Mouse (Mus musculus) brown adipose tissue, adult 24 weeks (tissue): ENCODE data around the gene Serpine3. TPM values are rescaled to one million over a fixed set of nuclear protein-coding genes. Genes with fewer than 3 reads are reported as not detected.
A peak's percentile ranks its signal among the peaks of the same experiment; 100 is the strongest.
"Not testable (repeated sequence)": the region's sequence is repeated elsewhere in the genome, so short reads cannot be mapped to it uniquely, and the experiment has no call there.

ENCODE experiments used
- H3K27ac ChIP-seq: fragments of 200-500 bp; replicated peaks from 2 replicates; pipeline ENCODE4 v1.5.1; 2012; ENCODE audit warnings: low read depth, mild to moderate bottlenecking, low read length
- H3K4me1 ChIP-seq: fragments of 200-500 bp; 2 replicates; pipeline ENCODE4 v1.6.1; 2012; ENCODE audit warnings: low read length, mixed read lengths; ENCODE audit not compliant: control insufficient read depth, insufficient read depth, insufficient read length
- H3K4me3 ChIP-seq: fragments of 200-500 bp; 2 replicates; pipeline ENCODE4 v1.5.1; 2012; ENCODE audit warnings: low read depth, mild to moderate bottlenecking, low read length, moderate library complexity; ENCODE audit not compliant: insufficient read depth
- polyA plus RNA-seq: library from polyadenylated mRNA; stranded (reverse); fragments of >200 nt; gene quantifications from 2 replicates; pipeline ENCODE4 v1.2.4, GENCODE M21; 2012; ENCODE audit not compliant: missing spikeins, insufficient read depth, insufficient read length

The Serpine3 gene
- not detected in 2 replicates for polyA plus RNA-seq

- Histone ChIP-seq H3K27ac (no peak within 1 kb of the TSS), H3K4me1 (no peaks in the 10 kb centered on the region), H3K4me3 (no peak within 1 kb of the TSS)
Observed at GRCm38 (mm10) chr14:62663367-62663766, at the start of gene Serpine3. Serpine3 (plus strand) TSS chr14:62663667.

- Histone ChIP-seq H3K27ac (no peak overlapping the region), H3K4me3 (no peak overlapping the region), H3K4me1 (no peaks in the 10 kb centered on the region)
Observed at GRCm38 (mm10) chr14:62622393-62622792, 41.1 kb upstream of the Serpine3 start.

DNA sequence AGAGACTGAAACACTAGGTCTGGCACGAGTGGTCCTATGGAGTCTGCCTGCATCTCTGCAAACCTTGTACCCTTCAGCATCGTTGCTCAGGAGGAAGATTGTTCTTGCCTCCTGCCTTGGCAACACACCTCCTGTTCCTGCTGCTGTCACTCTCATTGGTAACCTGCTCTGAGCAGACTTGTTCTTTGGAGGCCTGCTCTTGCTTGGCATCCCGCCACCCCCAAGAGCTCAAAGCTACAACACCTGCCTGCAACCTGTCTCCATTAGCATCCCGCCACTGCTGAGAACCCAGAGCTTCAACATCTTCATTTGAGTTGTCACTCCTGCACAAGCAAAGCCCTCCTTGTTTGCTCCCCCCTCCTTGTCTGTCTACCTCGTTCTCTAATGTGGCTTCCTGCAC lies 35.5 kb upstream of the Serpine3 start:
- Histone ChIP-seq H3K4me1 (no peaks in the 10 kb centered on the region), H3K4me3 (no peak overlapping the region), H3K27ac (no peak overlapping the region)

- H3K27ac ChIP-seq: no peak overlapping the region
- H3K4me1 ChIP-seq: peaks cover 4% of the 10 kb centered on the region
- H3K4me3 ChIP-seq: no peak overlapping the region
Observed at GRCm38 (mm10) chr14:62637436-62638344, 25.8 kb upstream of the Serpine3 start.

- H3K27ac ChIP-seq: no peak overlapping the region
- peaks cover 4% of the 10 kb centered on the region for H3K4me1 ChIP-seq
- H3K4me3 ChIP-seq: no peak overlapping the region
Observed at GRCm38 (mm10) chr14:62638345-62638702, 25.1 kb upstream of the Serpine3 start.

DNA sequence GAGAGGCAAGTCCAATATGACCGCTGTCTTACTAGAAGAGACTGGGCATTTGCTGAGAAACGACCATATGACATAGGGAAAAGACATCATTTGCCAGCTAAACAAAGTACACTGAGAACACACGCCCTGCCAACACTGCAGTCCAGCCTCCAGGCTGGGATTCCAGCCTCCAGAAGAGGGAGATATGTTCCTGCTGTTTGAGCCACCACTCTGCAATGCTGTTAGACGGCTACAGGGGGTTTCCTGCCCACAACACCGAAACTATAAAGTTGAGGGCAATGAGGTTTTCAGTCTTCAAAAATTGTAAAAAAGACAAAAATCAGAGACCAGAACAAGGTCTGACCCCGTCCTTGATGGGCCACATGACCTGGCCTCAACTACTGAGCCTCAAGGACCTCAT lies 24.4 kb upstream of the Serpine3 start:
- H3K27ac ChIP-seq: no peak overlapping the region
- no peak overlapping the region for H3K4me3 ChIP-seq
- H3K4me1 ChIP-seq: peaks cover 4% of the 10 kb centered on the region

DNA sequence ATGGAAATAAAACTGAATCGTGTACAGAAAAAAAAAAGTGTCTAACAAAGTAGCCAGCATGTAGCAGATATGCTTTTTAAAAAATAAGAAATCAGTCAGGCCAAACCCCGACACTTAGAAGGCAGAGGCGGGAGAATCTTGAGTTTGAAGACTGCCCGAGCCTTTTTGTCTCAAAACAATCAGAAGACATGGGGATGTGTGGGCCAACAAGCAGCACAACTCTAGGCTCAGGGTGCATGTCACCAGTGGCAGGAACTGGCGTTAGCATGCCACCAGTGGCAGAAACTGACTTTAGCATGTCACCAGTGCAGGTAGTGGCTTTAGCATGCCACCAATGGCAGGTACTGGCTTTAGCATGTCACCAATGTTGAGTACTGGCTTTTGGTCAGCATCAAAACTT lies 23.9 kb upstream of the Serpine3 start:
- no peak overlapping the region for H3K4me3 ChIP-seq
- peaks cover 4% of the 10 kb centered on the region for H3K4me1 ChIP-seq
- H3K27ac ChIP-seq: no peak overlapping the region

GRCm38 (mm10) chr14:62640396-62640795 lies 23.1 kb upstream of the Serpine3 start:
- H3K27ac ChIP-seq: no peak overlapping the region
- peaks cover 4% of the 10 kb centered on the region for H3K4me1 ChIP-seq
- no peak overlapping the region for H3K4me3 ChIP-seq

DNA sequence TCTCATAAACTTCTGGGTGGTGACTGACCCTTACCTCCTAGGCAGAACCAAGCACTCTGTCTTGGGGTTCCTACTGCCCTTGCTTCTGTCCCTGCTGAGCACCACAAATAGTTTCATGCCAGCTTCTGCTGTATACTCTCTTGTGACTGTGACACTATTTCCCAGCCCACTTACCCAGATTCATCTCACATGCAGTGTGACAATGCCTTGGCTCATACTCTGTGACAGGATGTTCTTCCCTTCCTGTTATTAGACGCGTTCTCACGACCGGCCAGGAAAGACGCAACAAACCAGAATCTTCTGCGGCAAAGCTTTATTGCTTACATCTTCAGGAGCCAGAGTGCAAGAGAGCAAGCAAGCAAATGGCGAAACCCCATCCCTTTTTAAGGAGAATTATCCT lies 21.1 kb upstream of the Serpine3 start:
- H3K27ac ChIP-seq: peak overlapping the region; percentile 90
- not testable (repeated sequence) for H3K4me3 ChIP-seq, H3K4me1 ChIP-seq

- Histone ChIP-seq H3K27ac (no peak overlapping the region), H3K4me3 (no peak overlapping the region), H3K4me1 (no peaks in the 10 kb centered on the region)
Observed at GRCm38 (mm10) chr14:62648405-62648804, 15.1 kb upstream of the Serpine3 start.

DNA sequence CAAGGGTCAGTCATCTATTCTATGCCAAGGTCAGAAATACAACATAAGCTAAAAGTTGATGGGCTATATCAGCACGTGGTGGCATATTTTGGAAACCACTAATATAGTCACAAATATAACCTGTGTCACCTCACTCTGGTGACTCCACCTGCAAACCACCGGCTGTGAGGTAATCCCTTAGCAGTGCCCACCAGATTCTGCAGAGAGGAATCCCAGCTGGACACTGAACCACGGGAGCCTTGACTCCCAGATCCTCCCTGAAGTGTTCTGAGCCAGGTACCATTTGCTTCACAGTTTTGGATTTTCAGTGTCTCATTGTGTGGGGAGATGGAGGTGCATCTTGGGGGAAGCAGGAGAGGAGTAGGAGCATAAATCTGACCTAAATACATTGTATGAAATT lies 13.1 kb upstream of the Serpine3 start:
- H3K27ac ChIP-seq: no peak overlapping the region

GRCm38 (mm10) chr14:62651771-62652170 lies 11.7 kb upstream of the Serpine3 start:
- Histone ChIP-seq H3K4me1 (no peaks in the 10 kb centered on the region), H3K4me3 (no peak overlapping the region), H3K27ac (no peak overlapping the region)

More for the DNA sequence above, 13.1 kb upstream of the Serpine3 start:
- Histone ChIP-seq H3K4me1 (no peaks in the 10 kb centered on the region), H3K4me3 (no peak overlapping the region)

DNA sequence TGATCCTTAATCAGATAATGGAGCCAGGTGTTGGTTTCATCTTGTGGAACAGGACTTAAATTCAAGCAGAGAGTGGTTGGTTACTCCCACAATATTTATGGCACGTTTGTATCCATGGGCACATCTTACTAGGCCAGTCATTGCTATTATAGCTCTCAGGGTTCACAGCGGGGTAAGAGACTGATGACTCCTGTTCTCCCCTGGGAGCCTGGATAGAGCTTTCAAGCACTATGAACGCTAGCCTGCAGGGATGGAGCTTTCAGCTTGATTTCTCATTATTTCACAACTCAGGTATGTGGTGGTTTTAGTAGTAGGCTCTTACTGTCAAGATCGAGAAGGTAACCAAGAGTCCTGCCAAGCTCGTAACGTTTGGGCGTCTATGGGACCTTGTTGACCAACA lies 7.5 kb upstream of the Serpine3 start:
- H3K4me1 ChIP-seq: no peaks in the 10 kb centered on the region
- H3K4me3 ChIP-seq: no peak overlapping the region
- H3K27ac ChIP-seq: no peak overlapping the region

GRCm38 (mm10) chr14:62657469-62657868 lies 6.0 kb upstream of the Serpine3 start:
- Histone ChIP-seq H3K4me3 (no peak overlapping the region), H3K4me1 (no peaks in the 10 kb centered on the region), H3K27ac (no peak overlapping the region)

- Histone ChIP-seq H3K4me1 (no peaks in the 10 kb centered on the region), H3K27ac (no peak overlapping the region)
Observed at GRCm38 (mm10) chr14:62662381-62662780, 1.1 kb upstream of the Serpine3 start.

GRCm38 (mm10) chr14:62664976-62665673 lies 1.7 kb downstream of the Serpine3 start:
- no peak overlapping the region for H3K27ac ChIP-seq
- H3K4me1 ChIP-seq: no peaks in the 10 kb centered on the region
- H3K4me3 ChIP-seq: no peak overlapping the region

More at GRCm38 (mm10) chr14:62662381-62662780, 1.1 kb upstream of the Serpine3 start:
- H3K4me3 ChIP-seq: no peak overlapping the region
